Mouse (Mus musculus) bone marrow macrophage, adult 2 months (primary cell): Measurements from ENCODE around the gene Ikbip.

Experiments used
- CTCF ChIP-seq: IDR thresholded peaks from 2 replicates; pipeline ENCODE4 v1.5.1; 2012; ENCODE audit warnings: low read depth, mild to moderate bottlenecking, low read length, moderate library complexity
- POLR2A ChIP-seq: IDR thresholded peaks from 2 replicates; pipeline ENCODE4 v1.6.1; 2012; ENCODE audit warnings: mild to moderate bottlenecking, low read depth, low read length, borderline replicate concordance

- TF ChIP-seq POLR2A = 0 out of 2 replicates have a peak, but pooled peaks have one; percentile 8
- TF ChIP-seq CTCF = no peak
Measured at GRCm38 (mm10) chr10:91137400-91137799, 54.7 kb downstream of the Ikbip start.
